Mouse (Mus musculus) heart, embryonic 13.5 days (tissue): Measurements from ENCODE around the gene Gm36210. TPM values are rescaled to one million over a fixed set of nuclear protein-coding genes. Genes with fewer than 3 reads are reported as not detected.

Experiments used
- ATAC-seq: fragments of 200-750 bp; cut with Nextera tagmentation; 2 replicates; pipeline ENCODE4 v1.8.0; 2017; ENCODE audit warnings: moderate TSS enrichment; ENCODE audit not compliant: insufficient number of reproducible peaks, low FRiP score, low TSS enrichment; ENCODE audit errors: extremely low read depth
- H3K27ac ChIP-seq: fragments of 300-500 bp; sonication (generic); replicated peaks from 2 replicates; pipeline ENCODE4 v1.5.1; 2015; ENCODE audit warnings: moderate library complexity, mild to moderate bottlenecking, inconsistent platforms
- H3K27me3 ChIP-seq: fragments of 300-500 bp; sonication (generic); replicated peaks from 2 replicates; pipeline ENCODE4 v1.6.1; 2015; ENCODE audit warnings: mild to moderate bottlenecking, inconsistent platforms
- H3K36me3 ChIP-seq: fragments of 300-500 bp; sonication (generic); 2 replicates; pipeline ENCODE4 v1.6.1; 2015; ENCODE audit warnings: mild to moderate bottlenecking, inconsistent platforms
- H3K4me1 ChIP-seq: fragments of 300-500 bp; sonication (generic); 2 replicates; pipeline ENCODE4 v1.6.1; 2015; ENCODE audit warnings: inconsistent platforms
- H3K4me2 ChIP-seq: fragments of 300-500 bp; sonication (generic); 2 replicates; pipeline ENCODE4 v1.6.1; 2015; ENCODE audit warnings: inconsistent platforms, mild to moderate bottlenecking, moderate library complexity
- H3K4me3 ChIP-seq: fragments of 300-500 bp; sonication (generic); 2 replicates; pipeline ENCODE4 v1.5.1; 2015; ENCODE audit warnings: moderate library complexity, mild to moderate bottlenecking, inconsistent platforms
- H3K9ac ChIP-seq: fragments of 300-500 bp; sonication (generic); 2 replicates; pipeline ENCODE4 v1.6.1; 2015; ENCODE audit warnings: inconsistent platforms, mild to moderate bottlenecking, moderate library complexity
- H3K9me3 ChIP-seq: fragments of 300-500 bp; sonication (generic); 2 replicates; pipeline ENCODE4 v1.6.1; 2016; ENCODE audit warnings: inconsistent platforms
- WGBS: fragments of 180-500 bp; shearing (Covaris S2); methylation state at CpG from one replicate; pipeline ENCODE4 v1.1.7; 2015; ENCODE audit warnings: mixed read lengths; 5-methylcytosine and 5-hydroxymethylcytosine counted together
- polyA plus RNA-seq: library from polyadenylated mRNA; unstranded; fragments of >200 nt; fragmentation: Nextera tagmentation; extraction: Ambion mirVana; gene quantifications from 2 replicates; pipeline ENCODE4 v1.2.1, GENCODE M21; 2015

Gm36210 gene
- polyA plus RNA-seq, 1 experiment from 2014 or later, result not detected

- 73% methylated on average over 12 of the region's 12 CpGs for WGBS
- H3K4me1 ChIP-seq, result peaks cover 10% of the 10 kb centered on the region
- ATAC-seq, result no peak
- H3K9me3 ChIP-seq, result no peaks in the 10 kb centered on the region
- no peak overlapping the region for H3K4me2 ChIP-seq
- no peak overlapping the region for H3K27ac ChIP-seq
- no peak overlapping the region for H3K9ac ChIP-seq
- peaks cover 31% of the 10 kb centered on the region for H3K27me3 ChIP-seq
- H3K4me3 ChIP-seq, result no peak overlapping the region
- no peaks in the 10 kb centered on the region for H3K36me3 ChIP-seq
Measured at GRCm38 (mm10) chr7:4859418-4859978, 46.8 kb downstream of the Gm36210 start.

GRCm38 (mm10) chr7:4857321-4857720 lies 49.0 kb downstream of the Gm36210 start:
- Histone ChIP-seq H3K4me2 (no peak overlapping the region), H3K4me1 (no peaks in the 10 kb centered on the region), H3K27me3 (peaks cover 31% of the 10 kb centered on the region), H3K36me3 (no peaks in the 10 kb centered on the region), H3K9me3 (peaks cover 4% of the 10 kb centered on the region; the same call in 1 of the 2 replicates), H3K27ac (no peak overlapping the region), H3K4me3 (no peak overlapping the region), H3K9ac (no peak overlapping the region)
- WGBS, result 57% methylated on average over 6 of the region's 7 CpGs
- ATAC-seq, result no peak

- 82% methylated on average over 9 of the region's 9 CpGs for WGBS
- Histone ChIP-seq H3K4me1 (no peaks in the 10 kb centered on the region), H3K9me3 (peaks cover 4% of the 10 kb centered on the region; the same call in 1 of the 2 replicates), H3K27ac (no peak overlapping the region), H3K36me3 (no peaks in the 10 kb centered on the region), H3K9ac (no peak overlapping the region), H3K4me2 (no peak overlapping the region), H3K27me3 (peaks cover 31% of the 10 kb centered on the region), H3K4me3 (no peak overlapping the region)
- ATAC-seq, result no peak
Measured at GRCm38 (mm10) chr7:4856508-4856907, 49.8 kb downstream of the Gm36210 start.

GRCm38 (mm10) chr7:4853613-4854012 lies 52.7 kb downstream of the Gm36210 start:
- Histone ChIP-seq H3K27me3 (peaks cover 44% of the 10 kb centered on the region), H3K36me3 (no peaks in the 10 kb centered on the region), H3K9me3 (peaks cover 4% of the 10 kb centered on the region; the same call in 1 of the 2 replicates), H3K4me3 (no peak overlapping the region), H3K9ac (no peak overlapping the region), H3K4me1 (no peaks in the 10 kb centered on the region), H3K27ac (no peak overlapping the region), H3K4me2 (no peak overlapping the region)
- 69% methylated on average over 3 of the region's 3 CpGs for WGBS
- no peak for ATAC-seq

- peaks cover 47% of the 10 kb centered on the region for H3K27me3 ChIP-seq
- no peak for ATAC-seq
- no peaks in the 10 kb centered on the region for H3K4me1 ChIP-seq
Measured at GRCm38 (mm10) chr7:4851315-4851688, 55.0 kb downstream of the Gm36210 start.

GRCm38 (mm10) chr7:4850621-4851314 lies 55.5 kb downstream of the Gm36210 start:
- no peak for ATAC-seq
- no peak overlapping the region for H3K9ac ChIP-seq
- 64% methylated on average over 11 of the region's 11 CpGs for WGBS
- H3K4me1 ChIP-seq, result no peaks in the 10 kb centered on the region
- H3K27me3 ChIP-seq, result peaks cover 49% of the 10 kb centered on the region
- no peaks in the 10 kb centered on the region for H3K36me3 ChIP-seq
- peaks cover 9% of the 10 kb centered on the region; the same call in 1 of the 2 replicates for H3K9me3 ChIP-seq
- H3K27ac ChIP-seq, result no peak overlapping the region
- H3K4me2 ChIP-seq, result no peak overlapping the region
- no peak overlapping the region for H3K4me3 ChIP-seq

More at GRCm38 (mm10) chr7:4851315-4851688, 55.0 kb downstream of the Gm36210 start:
- Histone ChIP-seq H3K36me3 (no peaks in the 10 kb centered on the region), H3K27ac (no peak overlapping the region), H3K4me2 (no peak overlapping the region), H3K4me3 (no peak overlapping the region), H3K9ac (no peak overlapping the region), H3K9me3 (peaks cover 9% of the 10 kb centered on the region; the same call in 1 of the 2 replicates)
- WGBS, result 72% methylated on average over 8 of the region's 8 CpGs

- Histone ChIP-seq H3K4me3 (no peak overlapping the region), H3K9ac (no peak overlapping the region), H3K9me3 (peaks cover 13% of the 10 kb centered on the region; the same call in 1 of the 2 replicates), H3K36me3 (no peaks in the 10 kb centered on the region), H3K4me1 (peaks cover 4% of the 10 kb centered on the region), H3K27me3 (peaks cover 63% of the 10 kb centered on the region), H3K4me2 (no peak overlapping the region), H3K27ac (no peak overlapping the region)
- no peak for ATAC-seq
- WGBS, result 36% methylated on average over 9 of the region's 9 CpGs
Measured at GRCm38 (mm10) chr7:4849372-4849771, 56.9 kb downstream of the Gm36210 start.

Other genes with a start within 250 kb of the Gm36210 start
- 7.2 and 7.4 TPM in 2 replicates for gene Ppp6r1, start 247.5 kb downstream of the Gm36210 start, polyA plus RNA-seq
- 74.0 and 79.9 TPM in 2 replicates for gene Hspbp1, start 221.4 kb downstream of the Gm36210 start, polyA plus RNA-seq
- gene Brsk1, start 215.9 kb downstream of the Gm36210 start, polyA plus RNA-seq, result 0.46 and 0.91 TPM in 2 replicates
- gene Tmem150b, start 181.3 kb downstream of the Gm36210 start, polyA plus RNA-seq, result 0.05 and 0.07 TPM in 2 replicates
- 57.1 and 60.0 TPM in 2 replicates for gene Kmt5c, start 166.4 kb downstream of the Gm36210 start, polyA plus RNA-seq
- 35.4 and 36.4 TPM in 2 replicates for gene Cox6b2, start 153.4 kb downstream of the Gm36210 start, polyA plus RNA-seq
- not detected in 2 replicates for gene Fam71e2, start 135.2 kb downstream of the Gm36210 start, polyA plus RNA-seq
- gene Il11, start 123.7 kb downstream of the Gm36210 start, polyA plus RNA-seq, result 0.09 TPM in 1 of 2 replicates, not detected in the other
- gene Tmem190, start 123.6 kb downstream of the Gm36210 start, polyA plus RNA-seq, result not detected in 2 replicates
- 4.1 and 4.3 TPM in 2 replicates for gene Tmem238, start 116.9 kb downstream of the Gm36210 start, polyA plus RNA-seq
- gene Rpl28, start 113.6 kb downstream of the Gm36210 start, polyA plus RNA-seq, result 209 and 245 TPM in 2 replicates
- gene Ube2s, start 93.9 kb downstream of the Gm36210 start, polyA plus RNA-seq, result 327 and 359 TPM in 2 replicates
- 0.04 TPM in 2 replicates for gene Shisa7, start 61.8 kb downstream of the Gm36210 start, polyA plus RNA-seq
- 3.7 and 3.8 TPM in 2 replicates for gene Isoc2b, start 36.3 kb downstream of the Gm36210 start, polyA plus RNA-seq
- 1.4 TPM in 2 replicates for gene Isoc2a, start 29.4 kb downstream of the Gm36210 start, polyA plus RNA-seq
- gene Zfp628, start 8.7 kb upstream of the Gm36210 start, polyA plus RNA-seq, result 2.4 and 2.9 TPM in 2 replicates
- gene Nat14, start 15.5 kb upstream of the Gm36210 start, polyA plus RNA-seq, result 4.2 and 5.8 TPM in 2 replicates
- gene Ssc5d, start 19.3 kb upstream of the Gm36210 start, polyA plus RNA-seq, result 1.5 and 2.0 TPM in 2 replicates
- gene Sbk2, start 57.9 kb upstream of the Gm36210 start, polyA plus RNA-seq, result 4.0 and 5.8 TPM in 2 replicates
- 0.12 and 0.55 TPM in 2 replicates for gene Sbk3, start 64.7 kb upstream of the Gm36210 start, polyA plus RNA-seq
- 20.8 and 25.7 TPM in 2 replicates for gene Zfp579, start 89.6 kb upstream of the Gm36210 start, polyA plus RNA-seq
- 10.7 and 12.3 TPM in 2 replicates for gene Zfp524, start 107.9 kb upstream of the Gm36210 start, polyA plus RNA-seq
- 25.6 and 28.4 TPM in 2 replicates for gene Fiz1, start 108.2 kb upstream of the Gm36210 start, polyA plus RNA-seq
- gene Gm44973, start 109.0 kb upstream of the Gm36210 start, polyA plus RNA-seq, result not detected in 2 replicates
- 3.8 and 4.4 TPM in 2 replicates for gene Zfp865, start 113.9 kb upstream of the Gm36210 start, polyA plus RNA-seq
- 2.1 and 4.2 TPM in 2 replicates for gene Ccdc106, start 114.0 kb upstream of the Gm36210 start, polyA plus RNA-seq
- gene 4632433K11Rik, start 127.6 kb upstream of the Gm36210 start, polyA plus RNA-seq, result not detected in 2 replicates
- 5.4 and 5.7 TPM in 2 replicates for gene Zfp784, start 131.9 kb upstream of the Gm36210 start, polyA plus RNA-seq
- gene Zfp580, start 145.0 kb upstream of the Gm36210 start, polyA plus RNA-seq, result 16.4 and 18.7 TPM in 2 replicates
- gene U2af2, start 155.6 kb upstream of the Gm36210 start, polyA plus RNA-seq, result 69.8 and 77.4 TPM in 2 replicates
- 50.2 and 51.4 TPM in 2 replicates for gene Epn1, start 173.7 kb upstream of the Gm36210 start, polyA plus RNA-seq
- gene Rfpl4, start 210.4 kb upstream of the Gm36210 start, polyA plus RNA-seq, result 0.11 TPM in 1 of 2 replicates, not detected in the other
- gene Rasl2-9, start 219.4 kb upstream of the Gm36210 start, polyA plus RNA-seq, result 1.6 and 1.8 TPM in 2 replicates
- gene Vmn1r55, start 243.2 kb upstream of the Gm36210 start, polyA plus RNA-seq, result 0.03 and 0.05 TPM in 2 replicates